ENCODE assay signal across 7 mouse cellular contexts in genomic region chr8:25439971-25440370, GRCm38 (mm10).
DNase-seq lines count a peak whose midpoint lies in the region; ATAC-seq and TF ChIP-seq lines count a peak whose summit lies in the region.

No protein-coding gene starts in this region.

- H3K9me3 ChIP-seq in embryonic facial prominence, embryonic 14.5 days (ENCODE audit: control insufficient read depth, low read length), result no peaks in the 10 kb centered on the region

- H3K4me2 ChIP-seq in embryonic facial prominence, embryonic 14.5 days (ENCODE audit: low read depth, low read length), result peak overlapping the region; percentile 48

- H3K27ac ChIP-seq in layer of hippocampus, adult 2 months, result peak overlapping the region; percentile 82
- peak overlapping the region; percentile 83 for H3K27ac ChIP-seq in embryonic facial prominence, embryonic 14.5 days (replicated peaks; ENCODE audit: low read depth, low read length)

- H3K36me3 ChIP-seq in embryonic facial prominence, embryonic 14.5 days (ENCODE audit: control insufficient read depth, insufficient read depth, low read length), result no peaks in the 10 kb centered on the region

- no peaks in the 10 kb centered on the region for H3K27me3 ChIP-seq in embryonic facial prominence, embryonic 14.5 days (replicated peaks; ENCODE audit: control insufficient read depth, insufficient read depth, low read length)

- no peak overlapping the region for H3K9ac ChIP-seq in embryonic facial prominence, embryonic 14.5 days (ENCODE audit: low read depth, low read length)

- WGBS in embryonic facial prominence, embryonic 14.5 days, result 60% methylated on average over 12 of the region's 12 CpGs

- ATAC-seq in embryonic facial prominence, embryonic 14.5 days (ENCODE audit: low read depth), result no peak
- ATAC-seq in hematopoietic stem cell, adult 5-6 weeks (replicated peaks in 1 of 2; ENCODE audit: insufficient read depth in 1 of 2, low FRiP score in 2 of 2, low TSS enrichment in 1 of 2, low read depth in 1 of 2, poor library complexity in 2 of 2, severe bottlenecking in 2 of 2), result peak; percentile 54 to 60
- peak; percentile 44; the same call in 1 of the 2 replicates for ATAC-seq in megakaryocyte progenitor cell, adult 5-6 weeks (replicated peaks; ENCODE audit: poor library complexity)
- no peak for ATAC-seq in erythroid progenitor cell, adult 5-6 weeks (replicated peaks; ENCODE audit: low FRiP score, poor library complexity, severe bottlenecking)

- no peak for TF ChIP-seq CTCF in layer of hippocampus, adult 2 months (conservative IDR thresholded peaks at IDR 0.05)

- DNase-seq in layer of hippocampus, adult 2 months (ENCODE audit: low spot score in 2 of 2), result no peak
- no peak for DNase-seq in layer of hippocampus, postnatal 10 days (ENCODE audit: low spot score in 2 of 2)
- no peak for DNase-seq in embryonic facial prominence, embryonic 14.5 days (ENCODE audit: low spot score)
- DNase-seq in retina, embryonic 14.5 days (ENCODE audit: low spot score), result no peak

- H3K4me1 ChIP-seq in embryonic facial prominence, embryonic 14.5 days (ENCODE audit: control insufficient read depth, insufficient read depth, low read length), result peaks cover 24% of the 10 kb centered on the region

- H3K4me3 ChIP-seq in layer of hippocampus, adult 2 months, result no peak overlapping the region
- no peak overlapping the region for H3K4me3 ChIP-seq in embryonic facial prominence, embryonic 14.5 days (ENCODE audit: low read depth, low read length)

Comparison
In these comparisons a context has a peak if more than half of its experiments do, and no peak if none do; other contexts are left out.
1. ATAC-seq: peak in hematopoietic stem cell, adult 5-6 weeks (2 of 2) and megakaryocyte progenitor cell, adult 5-6 weeks (single experiment); none in embryonic facial prominence, embryonic 14.5 days (single experiment) and erythroid progenitor cell, adult 5-6 weeks (single experiment).